Mouse (Mus musculus) spleen, postnatal 4 days (tissue): ENCODE data around the gene Dennd2c.
"Not testable (repeated sequence)": the region's sequence is repeated elsewhere in the genome, so short reads cannot be mapped to it uniquely, and the experiment has no call there.

Source experiments
- DNase-seq, 2 experiments: peaks; one replicate each; pipeline ENCODE4 v3.0.0; 2022; ENCODE audit warnings: low spot score in 2 of 2

The Dennd2c gene

GRCm38 (mm10) chr3:103214593-103215285 lies 112.3 kb downstream of the Dennd2c start:
- DNase-seq, result no peak

- DNase-seq, result not testable (repeated sequence)
Observed at GRCm38 (mm10) chr3:103215399-103215798, 113.0 kb downstream of the Dennd2c start.
